12 mouse cellular contexts compared by ENCODE assay signal in the genomic region with DNA sequence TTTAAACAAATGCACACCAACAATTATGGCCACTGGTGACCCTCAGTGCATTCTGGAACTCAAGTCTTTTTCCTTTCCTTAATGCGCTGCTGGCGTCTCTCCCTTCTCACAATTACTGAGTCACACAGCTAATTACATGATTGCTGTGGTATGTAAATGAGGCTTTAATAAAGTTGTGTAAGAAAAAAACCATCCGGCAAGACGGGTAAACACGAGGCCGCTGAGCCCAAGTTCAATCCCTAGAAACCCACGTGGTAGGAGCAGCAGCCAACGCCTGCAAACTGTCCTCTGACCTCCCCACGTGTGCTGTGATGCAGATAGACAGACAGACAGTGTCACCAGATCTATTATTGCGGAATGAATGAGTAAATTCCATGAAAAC. TPM values are rescaled to one million over a fixed set of nuclear protein-coding genes. Genes with fewer than 3 reads are reported as not detected.
DNase-seq lines count a peak whose midpoint lies in the region; ATAC-seq lines count a peak whose summit lies in the region.
"Had no signal": no experiment of that assay in that cellular context is flagged by ENCODE, and none has a peak within 500 bp of the region (broad histone marks: within the 10 kb centered on the region; RNA-seq: fewer than 3 reads in every experiment).

No protein-coding gene starts in this region.

- H3K36me3 ChIP-seq in heart, embryonic 13.5 days = no peaks in the 10 kb centered on the region
- H3K36me3 ChIP-seq in forebrain, embryonic 15.5 days = no peaks in the 10 kb centered on the region
- H3K36me3 ChIP-seq in lung, embryonic 16.5 days (ENCODE audit: control insufficient read depth, insufficient read depth, low read length) = no peaks in the 10 kb centered on the region
- H3K36me3 ChIP-seq: liver, embryonic 12.5 days had no signal

- ATAC-seq in heart, embryonic 13.5 days (ENCODE audit: extremely low read depth, insufficient number of reproducible peaks, low FRiP score, low TSS enrichment) = no peak
- peak; percentile 88 for ATAC-seq in forebrain, embryonic 15.5 days (replicated peaks)
- ATAC-seq in lung, embryonic 16.5 days (ENCODE audit: low read depth) = peak; percentile 80
- ATAC-seq: liver, embryonic 12.5 days had no signal

- H3K27me3 ChIP-seq in heart, embryonic 13.5 days (replicated peaks) = no peaks in the 10 kb centered on the region
- H3K27me3 ChIP-seq in forebrain, embryonic 15.5 days = peaks cover 37% of the 10 kb centered on the region
- no peaks in the 10 kb centered on the region for H3K27me3 ChIP-seq in lung, embryonic 16.5 days (ENCODE audit: control insufficient read depth, insufficient read depth, low read depth, low read length)
- H3K27me3 ChIP-seq: liver, embryonic 12.5 days had no signal

- H3K4me3 ChIP-seq in heart, embryonic 13.5 days = no peak overlapping the region
- no peak overlapping the region for H3K4me3 ChIP-seq in forebrain, embryonic 15.5 days
- H3K4me3 ChIP-seq in lung, embryonic 16.5 days (ENCODE audit: low read length) = no peak overlapping the region
- H3K4me3 ChIP-seq: liver, embryonic 12.5 days had no signal

- no peaks in the 10 kb centered on the region for H3K9me3 ChIP-seq in heart, embryonic 13.5 days
- no peaks in the 10 kb centered on the region for H3K9me3 ChIP-seq in forebrain, embryonic 15.5 days
- no peaks in the 10 kb centered on the region for H3K9me3 ChIP-seq in lung, embryonic 16.5 days (ENCODE audit: control insufficient read depth, low read length)
- H3K9me3 ChIP-seq: liver, embryonic 12.5 days had no signal

- intact Hi-C loops in heart, postnatal 14 days (cut with DNase I) = no loop called here

- peak overlapping the region; percentile 56 for H3K27ac ChIP-seq in heart, embryonic 13.5 days (replicated peaks)
- no peak overlapping the region for H3K27ac ChIP-seq in forebrain, embryonic 15.5 days (replicated peaks)
- H3K27ac ChIP-seq in lung, embryonic 16.5 days (ENCODE audit: low read length) = peak overlapping the region; percentile 50
- H3K27ac ChIP-seq: liver, embryonic 12.5 days had no signal

- no peak for DNase-seq in heart, postnatal 14 days
- peak; percentile 65 for DNase-seq in Muller cell, postnatal 12 days (ENCODE audit: inconsistent ontology term)
- no peak for DNase-seq in cerebellum, adult 11-12 months
- no peak for DNase-seq in left cerebral cortex, adult 18-20 months (ENCODE audit: low spot score in 2 of 2)
- no peak for DNase-seq in cerebellum, postnatal 36 days
- DNase-seq: adrenal gland, postnatal 14 days; cerebellum, adult 8-10 months; midbrain, embryonic 14.5 days had no signal

- 73% methylated on average over 10 of the region's 10 CpGs for WGBS in heart, embryonic 13.5 days
- 20% methylated on average over 10 of the region's 10 CpGs for WGBS in forebrain, embryonic 15.5 days
- 41% methylated on average over 10 of the region's 10 CpGs for WGBS in lung, embryonic 16.5 days

- H3K4me1 ChIP-seq in heart, embryonic 13.5 days = peaks cover 14% of the 10 kb centered on the region
- H3K4me1 ChIP-seq in forebrain, embryonic 15.5 days = peaks cover 18% of the 10 kb centered on the region
- H3K4me1 ChIP-seq in lung, embryonic 16.5 days (replicated peaks; ENCODE audit: control insufficient read depth, insufficient read depth, low read length) = peaks cover 3% of the 10 kb centered on the region; the same call in 1 of the 2 replicates
- H3K4me1 ChIP-seq: liver, embryonic 12.5 days had no signal

- H3K4me2 ChIP-seq in heart, embryonic 13.5 days = no peak overlapping the region
- H3K4me2 ChIP-seq in forebrain, embryonic 15.5 days (replicated peaks) = no peak overlapping the region
- no peak overlapping the region for H3K4me2 ChIP-seq in lung, embryonic 16.5 days (ENCODE audit: low read depth, low read length)
- H3K4me2 ChIP-seq: liver, embryonic 12.5 days had no signal

- H3K9ac ChIP-seq in heart, embryonic 13.5 days = no peak overlapping the region
- H3K9ac ChIP-seq in forebrain, embryonic 15.5 days (replicated peaks) = no peak overlapping the region
- no peak overlapping the region for H3K9ac ChIP-seq in lung, embryonic 16.5 days (ENCODE audit: low read length)
- H3K9ac ChIP-seq: liver, embryonic 12.5 days had no signal

RNA-seq across cellular contexts. Expression of a gene that starts 58.9 kb away (rescaled TPM):
- 9.6 and 9.7 TPM in 2 replicates for polyA plus RNA-seq in heart, embryonic 13.5 days (2015; fragmentation: Nextera tagmentation; extraction: Ambion mirVana)
- total RNA-seq in heart, postnatal 14 days (2021) = 1 to 10 TPM; 5.9 to 9.3 TPM
- polyA plus RNA-seq in forebrain, embryonic 15.5 days (2015; fragmentation: Nextera tagmentation; extraction: Ambion mirVana) = 23.9 and 25.8 TPM in 2 replicates
- polyA plus RNA-seq in lung, embryonic 16.5 days (2015; fragmentation: Nextera tagmentation; extraction: Ambion mirVana) = 16.8 and 19.1 TPM in 2 replicates
- total RNA-seq in left cerebral cortex, adult 18-20 months (2021) = 10 to 100 TPM; 26.6 to 27.4 TPM
